Mouse (Mus musculus) thymus, adult 2 months (tissue): ENCODE results near the gene Gm20518. TPM values are rescaled to one million over a fixed set of nuclear protein-coding genes. Genes with fewer than 3 reads are reported as not detected.

Experiments
- DNase-seq: peaks from one replicate; pipeline ENCODE4 v3.0.0; 2021
- H3K27ac ChIP-seq: fragments of 200-500 bp; 2 replicates; pipeline ENCODE4 v1.5.1; 2012; ENCODE audit warnings: low read length, control low read depth; ENCODE audit not compliant: control insufficient read depth, insufficient read depth
- H3K27me3 ChIP-seq: fragments of 200-500 bp; 2 replicates; pipeline ENCODE4 v1.6.1; 2012; ENCODE audit warnings: mild to moderate bottlenecking, low read length, moderate library complexity, mixed read lengths; ENCODE audit not compliant: control insufficient read depth, insufficient read depth
- H3K36me3 ChIP-seq: fragments of 200-500 bp; 2 replicates; pipeline ENCODE4 v1.6.1; 2012; ENCODE audit warnings: mild to moderate bottlenecking, low read length, moderate library complexity; ENCODE audit not compliant: control insufficient read depth, insufficient read depth
- H3K4me1 ChIP-seq: fragments of 200-500 bp; replicated peaks from 2 replicates; pipeline ENCODE4 v1.6.1; 2012; ENCODE audit warnings: low read length; ENCODE audit not compliant: control insufficient read depth, insufficient read depth
- H3K4me3 ChIP-seq: fragments of 200-500 bp; 2 replicates; pipeline ENCODE4 v1.5.1; 2012; ENCODE audit warnings: mild to moderate bottlenecking, low read length, control low read depth, moderate library complexity; ENCODE audit not compliant: control insufficient read depth, insufficient read depth
- CTCF ChIP-seq: fragments of 200-500 bp; IDR thresholded peaks from 2 replicates; pipeline ENCODE4 v1.5.1; 2012; ENCODE audit warnings: mild to moderate bottlenecking, control low read depth, low read length, moderate library complexity, borderline replicate concordance; ENCODE audit not compliant: control insufficient read depth, poor library complexity, insufficient read depth; ENCODE audit errors: extremely low read depth
- POLR2A ChIP-seq: fragments of 200-500 bp; IDR thresholded peaks from 2 replicates; pipeline ENCODE4 v1.6.1; 2012; ENCODE audit warnings: mild to moderate bottlenecking, low read length, control low read depth, moderate library complexity; ENCODE audit not compliant: control insufficient read depth, poor library complexity, insufficient read depth; ENCODE audit errors: extremely low read depth
- WGBS: fragments of 180-500 bp; shearing (Covaris S2); methylation state at CpG from one replicate; pipeline ENCODE4 v1.1.7; 2018; 5-methylcytosine and 5-hydroxymethylcytosine counted together
- polyA plus RNA-seq: library from polyadenylated mRNA; depleted of rRNA; stranded (reverse); fragments of >200 nt; gene quantifications from 2 replicates; pipeline ENCODE4 v1.2.3, GENCODE M21; 2012

Gm20518 gene
- polyA plus RNA-seq, 1 experiment, result 4.9 TPM

- no peaks in the 10 kb centered on the region for H3K27me3 ChIP-seq
- TF ChIP-seq CTCF, result no peak
- TF ChIP-seq POLR2A, result no peak
- H3K4me3 ChIP-seq, result no peak overlapping the region
- no peaks in the 10 kb centered on the region for H3K36me3 ChIP-seq
- no peak for DNase-seq
- no peak overlapping the region for H3K27ac ChIP-seq
- H3K4me1 ChIP-seq, result peaks cover 9% of the 10 kb centered on the region; the same call in 1 of the 2 replicates
These were observed 9.3 kb downstream of the Gm20518 start for GRCm38 (mm10) chr16:17882196-17882595.

DNA sequence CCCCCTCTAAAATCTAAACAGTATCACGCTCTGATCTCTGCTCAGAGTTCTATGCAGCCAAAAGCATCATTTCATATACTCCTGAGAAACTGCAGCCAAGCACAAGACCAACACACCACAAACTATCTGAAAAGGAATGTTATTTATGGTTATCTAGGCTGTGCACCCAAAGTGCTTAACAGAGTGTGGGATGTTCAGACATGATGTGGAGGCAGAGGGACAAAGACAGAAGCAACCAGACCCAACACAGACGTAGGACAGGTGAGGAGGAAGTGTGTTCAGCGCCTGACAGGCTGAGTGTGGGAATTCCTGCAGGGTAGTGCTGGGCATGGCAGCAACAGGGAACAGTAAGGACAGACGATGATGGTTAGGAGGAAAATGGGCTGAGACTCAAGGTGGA, 11.9 kb downstream of the Gm20518 start:
- Histone ChIP-seq H3K36me3 (no peaks in the 10 kb centered on the region), H3K27me3 (no peaks in the 10 kb centered on the region), H3K4me3 (no peak overlapping the region), H3K27ac (no peak overlapping the region), H3K4me1 (peaks cover 9% of the 10 kb centered on the region; the same call in 1 of the 2 replicates)
- no peak for DNase-seq
- 98% methylated on average over 4 of the region's 4 CpGs for WGBS
- TF ChIP-seq CTCF, result no peak
- TF ChIP-seq POLR2A, result no peak

- H3K36me3 ChIP-seq, result peaks cover 6% of the 10 kb centered on the region; the same call in 1 of the 2 replicates
- no peak overlapping the region for H3K4me3 ChIP-seq
- DNase-seq, result no peak
- no peaks in the 10 kb centered on the region for H3K4me1 ChIP-seq
- no peak overlapping the region for H3K27ac ChIP-seq
- TF ChIP-seq POLR2A (no peak), CTCF (no peak)
- no peaks in the 10 kb centered on the region for H3K27me3 ChIP-seq
- 91% methylated on average over 1 of the region's 1 CpGs for WGBS
These were observed 15.4 kb downstream of the Gm20518 start for GRCm38 (mm10) chr16:17876096-17876495.

DNA sequence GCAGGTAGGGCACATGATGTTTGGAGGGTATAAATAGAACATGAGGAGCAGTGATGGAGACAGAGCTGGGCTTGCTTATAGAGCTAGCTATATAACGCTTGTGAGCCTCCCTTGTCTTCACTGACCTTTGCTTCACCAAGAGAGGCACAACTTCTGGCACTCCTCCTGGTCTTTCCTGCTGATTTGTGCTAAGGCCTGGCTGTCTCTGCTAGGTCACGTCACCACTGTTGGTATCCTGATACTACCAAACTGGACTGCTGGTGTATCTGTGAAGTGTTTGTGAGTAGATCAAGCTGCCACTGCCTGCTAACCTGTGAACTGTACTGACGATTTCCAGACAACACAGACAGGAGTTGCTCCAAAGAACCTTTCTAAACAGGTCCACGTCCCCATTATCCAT, 16.3 kb downstream of the Gm20518 start:
- Histone ChIP-seq H3K27ac (no peak overlapping the region), H3K4me3 (no peak overlapping the region), H3K27me3 (no peaks in the 10 kb centered on the region), H3K4me1 (no peaks in the 10 kb centered on the region), H3K36me3 (peaks cover 15% of the 10 kb centered on the region)
- no peak for TF ChIP-seq POLR2A
- no peak for TF ChIP-seq CTCF
- no peak for DNase-seq
- 93% methylated on average over 4 of the region's 4 CpGs for WGBS

DNA sequence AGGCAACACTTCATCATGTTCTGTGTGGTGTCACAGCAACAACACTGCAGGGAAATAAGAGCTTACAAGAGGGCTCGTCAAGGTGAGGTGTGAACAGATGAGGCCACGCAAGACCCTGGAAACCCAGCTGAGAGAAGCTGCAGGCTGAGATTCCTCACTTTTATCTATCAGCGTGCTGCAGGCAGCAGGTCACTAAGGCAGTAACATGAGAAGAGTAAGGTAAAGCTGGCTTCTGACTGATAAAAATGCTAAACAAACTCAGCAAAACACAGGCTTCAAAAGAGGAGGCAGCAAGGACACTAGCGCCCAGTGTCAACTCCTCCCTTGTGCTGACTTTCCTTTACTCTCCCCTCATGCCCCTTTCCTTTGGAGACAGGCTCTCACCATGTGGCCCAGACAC, 18.5 kb downstream of the Gm20518 start:
- 89% methylated on average over 4 of the region's 4 CpGs for WGBS

DNA sequence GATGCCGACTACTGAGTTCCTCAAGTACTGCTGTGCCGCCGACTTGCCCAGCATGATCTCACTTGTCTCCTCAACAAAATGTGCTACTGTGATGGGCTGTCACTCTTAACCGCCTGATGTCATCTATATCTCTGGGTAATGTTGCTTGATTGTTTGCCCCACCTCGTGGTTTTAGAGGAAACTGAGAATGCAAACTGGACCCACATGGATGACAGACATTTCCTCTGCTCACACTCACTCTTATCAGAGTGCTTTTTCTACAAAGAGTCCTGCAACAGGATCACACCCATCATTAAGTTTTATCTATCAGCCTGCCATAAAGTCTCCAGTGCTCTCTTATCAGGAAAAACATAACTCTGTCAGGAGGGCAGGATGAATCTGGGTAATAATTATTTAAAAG, 20.2 kb downstream of the Gm20518 start:
- no peaks in the 10 kb centered on the region for H3K4me1 ChIP-seq
- H3K4me3 ChIP-seq, result no peak overlapping the region
- 83% methylated on average over 5 of the region's 5 CpGs for WGBS
- peaks cover 15% of the 10 kb centered on the region for H3K36me3 ChIP-seq
- H3K27me3 ChIP-seq, result no peaks in the 10 kb centered on the region
- TF ChIP-seq POLR2A (no peak), CTCF (no peak)
- no peak overlapping the region for H3K27ac ChIP-seq
- no peak for DNase-seq

More for the DNA sequence above, 18.5 kb downstream of the Gm20518 start:
- H3K27ac ChIP-seq, result no peak overlapping the region
- H3K4me3 ChIP-seq, result no peak overlapping the region
- H3K27me3 ChIP-seq, result no peaks in the 10 kb centered on the region
- H3K36me3 ChIP-seq, result peaks cover 15% of the 10 kb centered on the region
- H3K4me1 ChIP-seq, result no peaks in the 10 kb centered on the region
- TF ChIP-seq CTCF, result no peak
- no peak for DNase-seq

DNA sequence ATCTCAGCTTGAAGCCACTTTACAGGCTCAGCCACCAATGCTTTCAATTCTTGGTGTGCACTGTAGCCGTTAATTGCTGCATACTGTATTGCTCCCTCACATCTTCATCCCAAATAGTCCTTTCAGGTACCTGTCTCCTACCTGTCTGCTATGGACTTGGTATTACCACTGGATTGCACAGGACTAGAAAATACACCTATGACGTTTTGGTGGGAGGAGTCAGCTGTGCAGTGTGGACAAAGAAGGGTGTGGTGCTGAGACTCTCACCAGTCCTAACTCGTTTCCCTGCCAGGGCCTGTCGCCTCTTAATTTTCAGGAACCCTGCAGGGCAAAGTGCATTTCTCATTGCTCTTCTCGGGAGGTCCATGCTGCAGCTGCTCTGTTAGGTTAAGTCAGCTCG, 25.7 kb downstream of the Gm20518 start:
- Histone ChIP-seq H3K27me3 (no peaks in the 10 kb centered on the region), H3K4me3 (no peak overlapping the region), H3K4me1 (no peaks in the 10 kb centered on the region), H3K27ac (no peak overlapping the region), H3K36me3 (peaks cover 5% of the 10 kb centered on the region)
- 81% methylated on average over 6 of the region's 6 CpGs for WGBS
- TF ChIP-seq CTCF (no peak), POLR2A (no peak)
- DNase-seq, result no peak
